Mouse (Mus musculus): ENCODE results near the gene Pde1a.
"Not testable (repeated sequence)": the region's sequence is repeated elsewhere in the genome, so short reads cannot be mapped to it uniquely, and the experiment has no call there.

Pde1a gene

GRCm38 (mm10) chr2:79945898-79946675 lies 183.2 kb downstream of the Pde1a start:
- no peak for DNase-seq

- DNase-seq, result no peak
These were observed 194.6 kb downstream of the Pde1a start for GRCm38 (mm10) chr2:79934660-79935059.

GRCm38 (mm10) chr2:79922356-79922755 lies 206.9 kb downstream of the Pde1a start:
- DNase-seq, result no peak

GRCm38 (mm10) chr2:79921375-79921774 lies 207.9 kb downstream of the Pde1a start:
- DNase-seq, result no peak

GRCm38 (mm10) chr2:79920438-79920837 lies 208.8 kb downstream of the Pde1a start:
- DNase-seq, result no peak

GRCm38 (mm10) chr2:79901841-79902510 lies 227.3 kb downstream of the Pde1a start:
- no peak for DNase-seq

GRCm38 (mm10) chr2:79898522-79898921 lies 230.7 kb downstream of the Pde1a start:
- no peak for DNase-seq

- DNase-seq, result no peak
These were observed 236.4 kb downstream of the Pde1a start for GRCm38 (mm10) chr2:79892829-79893228.

GRCm38 (mm10) chr2:79891760-79892570 lies 237.3 kb downstream of the Pde1a start:
- no peak for DNase-seq

- DNase-seq, result no peak
These were observed 238.5 kb downstream of the Pde1a start for GRCm38 (mm10) chr2:79890726-79891125.

GRCm38 (mm10) chr2:79883631-79884350 lies 245.5 kb downstream of the Pde1a start:
- no peak for DNase-seq

- DNase-seq, result no peak
These were observed 246.0 kb downstream of the Pde1a start for GRCm38 (mm10) chr2:79883210-79883609.

GRCm38 (mm10) chr2:79865275-79865999 lies 263.8 kb downstream of the Pde1a start:
- peak; percentile 55 for DNase-seq

- no peak for DNase-seq
These were observed 272.4 kb downstream of the Pde1a start for GRCm38 (mm10) chr2:79856874-79857273.

GRCm38 (mm10) chr2:79847396-79847795 lies 281.9 kb downstream of the Pde1a start:
- DNase-seq, result not testable (repeated sequence)

GRCm38 (mm10) chr2:79839513-79839912 lies 289.7 kb downstream of the Pde1a start:
- no peak for DNase-seq

GRCm38 (mm10) chr2:79839090-79839489 lies 290.2 kb downstream of the Pde1a start:
- no peak for DNase-seq

GRCm38 (mm10) chr2:79825853-79826252 lies 303.4 kb downstream of the Pde1a start:
- DNase-seq, result no peak

GRCm38 (mm10) chr2:79819543-79819942 lies 309.7 kb downstream of the Pde1a start:
- no peak for DNase-seq

- no peak for DNase-seq
These were observed 313.4 kb downstream of the Pde1a start for GRCm38 (mm10) chr2:79815708-79816484.

- DNase-seq, result no peak
These were observed 330.6 kb downstream of the Pde1a start for GRCm38 (mm10) chr2:79798627-79799026.

Data from cerebellum, adult 9-10 months (tissue).